Mouse (Mus musculus) intestine, embryonic 14.5 days (tissue): Measurements from ENCODE around the gene Il10rb. TPM values are rescaled to one million over a fixed set of nuclear protein-coding genes. Genes with fewer than 3 reads are reported as not detected.

Experiments
- ATAC-seq: fragments of 200-750 bp; cut with Nextera tagmentation; replicated peaks from 2 replicates; pipeline ENCODE4 v1.8.0; 2017; ENCODE audit warnings: low read depth, moderate number of reproducible peaks, moderate TSS enrichment, moderate library complexity; ENCODE audit not compliant: low FRiP score, low TSS enrichment
- DNase-seq: peaks from one replicate; pipeline ENCODE4 v3.0.0-alpha.2; 2018; ENCODE audit warnings: low spot score
- H3K27ac ChIP-seq: fragments of 300-500 bp; sonication (generic); 2 replicates; pipeline ENCODE4 v1.5.1; 2014; ENCODE audit warnings: low read depth, mild to moderate bottlenecking, control low read depth
- H3K27me3 ChIP-seq: fragments of 300-500 bp; sonication (generic); replicated peaks from 2 replicates; pipeline ENCODE4 v1.6.1; 2014; ENCODE audit warnings: low read length, control low read depth; ENCODE audit not compliant: control insufficient read depth, insufficient read depth
- H3K36me3 ChIP-seq: fragments of 300-500 bp; sonication (generic); 2 replicates; pipeline ENCODE4 v1.6.1; 2014; ENCODE audit warnings: low read length, control low read depth; ENCODE audit not compliant: control insufficient read depth, insufficient read depth
- H3K4me1 ChIP-seq: fragments of 300-500 bp; sonication (generic); replicated peaks from 2 replicates; pipeline ENCODE4 v1.6.1; 2014; ENCODE audit warnings: low read length, control low read depth, mixed read lengths; ENCODE audit not compliant: control insufficient read depth, insufficient read depth
- H3K4me2 ChIP-seq: fragments of 300-500 bp; sonication (generic); 2 replicates; pipeline ENCODE4 v1.6.1; 2014; ENCODE audit warnings: low read length
- H3K4me3 ChIP-seq: fragments of 300-500 bp; sonication (generic); 2 replicates; pipeline ENCODE4 v1.5.1; 2014; ENCODE audit warnings: low read depth, low read length, control low read depth, mixed read lengths
- H3K9ac ChIP-seq: fragments of 300-500 bp; sonication (generic); 2 replicates; pipeline ENCODE4 v1.6.1; 2014; ENCODE audit warnings: mild to moderate bottlenecking, low read length
- H3K9me3 ChIP-seq: fragments of 300-500 bp; sonication (generic); 2 replicates; pipeline ENCODE4 v1.6.1; 2016; ENCODE audit warnings: low read length, control low read depth; ENCODE audit not compliant: control insufficient read depth
- WGBS: fragments of 180-500 bp; shearing (Covaris S2); extraction: QIAGEN DNeasy Blood & Tissue Kit; methylation state at CpG from one replicate; pipeline ENCODE4 v1.1.7; 2014; 5-methylcytosine and 5-hydroxymethylcytosine counted together
- polyA plus RNA-seq: library from polyadenylated mRNA; unstranded; fragments of >200 nt; fragmentation: Nextera tagmentation; extraction: Ambion mirVana; gene quantifications from 2 replicates; pipeline ENCODE4 v1.2.1, GENCODE M21; 2014

The Il10rb gene
- polyA plus RNA-seq, 1 experiment from 2014 or later, result 36.8 TPM

DNA sequence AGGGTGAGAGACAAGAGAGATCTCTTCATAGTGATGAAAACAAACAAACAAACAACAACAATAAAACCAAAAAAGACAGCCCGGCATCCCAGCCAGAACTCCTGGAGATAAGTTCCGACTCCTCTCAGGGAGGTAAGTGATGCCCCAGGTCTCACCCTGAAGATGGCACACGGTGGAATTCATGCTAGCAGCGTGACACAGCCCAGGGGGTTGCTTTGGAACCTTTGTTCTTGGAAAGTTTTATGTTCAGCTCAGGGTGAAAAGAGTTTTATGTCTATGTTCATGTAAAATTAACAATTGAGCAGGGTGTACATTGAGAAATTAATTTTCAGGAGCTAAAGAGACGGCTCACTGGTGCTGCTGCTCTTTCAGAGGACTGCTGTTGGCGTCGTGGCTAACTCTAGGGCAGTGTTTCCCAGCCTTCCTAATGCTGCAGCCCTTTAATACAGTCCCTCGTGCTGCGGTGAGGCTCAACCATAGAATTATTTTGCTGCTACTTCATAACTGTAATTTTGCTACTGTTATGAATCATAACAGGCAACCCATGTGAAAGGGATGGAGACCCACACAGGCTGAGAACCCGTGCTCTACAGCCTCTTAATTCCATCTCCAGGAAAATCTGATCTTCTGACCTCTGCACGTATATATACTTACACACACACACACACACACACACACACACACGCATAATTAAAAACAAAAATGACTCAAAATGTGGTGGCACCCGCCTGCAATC lies 59.7 kb downstream of the Il10rb start:
- H3K4me2 ChIP-seq, result peak overlapping the region; percentile 53
- WGBS, result 50% methylated on average over 13 of the region's 13 CpGs
- no peak for DNase-seq
- no peaks in the 10 kb centered on the region for H3K36me3 ChIP-seq
- H3K4me3 ChIP-seq, result peak overlapping the region; percentile 49
- no peak overlapping the region for H3K27ac ChIP-seq
- H3K9ac ChIP-seq, result peak overlapping the region; percentile 46
- no peaks in the 10 kb centered on the region; the same call in 1 of the 2 replicates for H3K9me3 ChIP-seq
- no peak for ATAC-seq
- H3K27me3 ChIP-seq, result no peaks in the 10 kb centered on the region
- H3K4me1 ChIP-seq, result peaks cover 7% of the 10 kb centered on the region

DNA sequence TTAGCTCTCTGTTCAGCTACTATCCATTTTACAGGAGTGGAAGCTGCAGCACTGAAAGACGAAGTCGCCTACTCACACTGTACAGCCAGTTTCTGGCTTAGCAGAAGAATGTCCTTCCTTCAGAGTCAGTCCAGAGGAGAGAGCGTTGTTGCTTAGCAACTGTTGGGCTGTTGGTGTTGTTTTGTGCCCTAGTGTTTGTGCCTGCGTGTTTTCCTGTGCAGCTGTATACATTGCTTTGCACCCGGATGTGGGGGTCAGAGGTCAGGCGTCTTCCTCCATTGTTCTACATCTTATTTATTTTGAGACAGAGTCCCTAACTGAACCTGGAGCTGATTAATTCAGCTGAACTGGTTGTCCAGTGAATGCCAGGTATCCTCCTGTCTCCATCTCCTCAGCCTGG lies 60.6 kb downstream of the Il10rb start:
- no peak overlapping the region for H3K9ac ChIP-seq
- DNase-seq, result no peak
- no peak overlapping the region for H3K4me2 ChIP-seq
- H3K4me3 ChIP-seq, result no peak overlapping the region
- no peaks in the 10 kb centered on the region; the same call in 1 of the 2 replicates for H3K9me3 ChIP-seq
- ATAC-seq, result no peak
- H3K36me3 ChIP-seq, result no peaks in the 10 kb centered on the region
- H3K27ac ChIP-seq, result no peak overlapping the region
- H3K27me3 ChIP-seq, result no peaks in the 10 kb centered on the region
- H3K4me1 ChIP-seq, result peaks cover 7% of the 10 kb centered on the region
- 55% methylated on average over 6 of the region's 6 CpGs for WGBS

DNA sequence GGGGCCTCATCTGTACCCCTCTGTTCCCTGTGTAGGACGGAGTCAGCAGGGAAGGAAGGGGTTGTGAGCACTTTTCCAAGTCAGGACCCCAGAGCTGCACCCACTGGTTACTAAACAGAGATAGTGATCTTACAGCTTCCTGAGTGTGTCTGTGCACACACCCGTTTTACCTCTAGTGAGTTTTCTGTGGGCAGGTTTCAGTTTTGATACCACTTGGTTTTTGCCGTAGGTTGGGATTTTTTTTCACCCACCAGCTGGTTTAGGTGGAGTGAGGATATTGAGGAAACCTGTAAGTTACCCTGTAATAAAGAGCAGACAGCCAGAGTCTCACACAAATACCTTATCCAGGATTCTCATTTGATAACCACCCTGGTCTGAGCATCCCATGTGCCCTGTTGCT lies 64.5 kb downstream of the Il10rb start:
- ATAC-seq (no peak), DNase-seq (no peak)
- Histone ChIP-seq H3K27me3 (no peaks in the 10 kb centered on the region), H3K9ac (no peak overlapping the region), H3K36me3 (no peaks in the 10 kb centered on the region), H3K27ac (no peak overlapping the region), H3K4me3 (no peak overlapping the region), H3K4me2 (no peak overlapping the region), H3K4me1 (peaks cover 6% of the 10 kb centered on the region), H3K9me3 (no peaks in the 10 kb centered on the region; the same call in 1 of the 2 replicates)
- WGBS, result 74% methylated on average over 3 of the region's 3 CpGs

GRCm38 (mm10) chr16:91471481-91471880 lies 65.5 kb downstream of the Il10rb start:
- H3K4me2 ChIP-seq, result no peak overlapping the region
- peaks cover under 1% of the 10 kb centered on the region; the same call in 1 of the 2 replicates for H3K4me1 ChIP-seq
- H3K27me3 ChIP-seq, result no peaks in the 10 kb centered on the region
- ATAC-seq (no peak), DNase-seq (no peak)
- H3K9me3 ChIP-seq, result no peaks in the 10 kb centered on the region; the same call in 1 of the 2 replicates
- 76% methylated on average over 6 of the region's 6 CpGs for WGBS
- no peak overlapping the region for H3K4me3 ChIP-seq
- H3K9ac ChIP-seq, result no peak overlapping the region
- H3K27ac ChIP-seq, result no peak overlapping the region
- no peaks in the 10 kb centered on the region for H3K36me3 ChIP-seq

Other genes starting within 250 kb of the Il10rb start
- not detected in 2 replicates for gene Olig2, start 180.7 kb upstream of the Il10rb start, polyA plus RNA-seq
- gene Olig1, start 136.4 kb upstream of the Il10rb start, polyA plus RNA-seq, result 0.14 TPM in 1 of 2 replicates, not detected in the other
- 41.1 and 44.0 TPM in 2 replicates for gene Ifnar2, start 33.4 kb upstream of the Il10rb start, polyA plus RNA-seq
- gene Gm21970, start 14.4 kb upstream of the Il10rb start, polyA plus RNA-seq, result 0.45 TPM in 1 of 2 replicates, not detected in the other
- 51.9 and 60.9 TPM in 2 replicates for gene Ifnar1, start 79.1 kb downstream of the Il10rb start, polyA plus RNA-seq
- gene Ifngr2, start 140.9 kb downstream of the Il10rb start, polyA plus RNA-seq, result 65.3 and 68.4 TPM in 2 replicates
- 29.1 and 31.1 TPM in 2 replicates for gene Tmem50b, start 191.6 kb downstream of the Il10rb start, polyA plus RNA-seq
- 2.4 and 2.8 TPM in 2 replicates for gene Dnajc28, start 212.9 kb downstream of the Il10rb start, polyA plus RNA-seq
- gene Gart, start 240.8 kb downstream of the Il10rb start, polyA plus RNA-seq, result 125 and 137 TPM in 2 replicates
- 138 and 146 TPM in 2 replicates for gene Son, start 241.3 kb downstream of the Il10rb start, polyA plus RNA-seq